Mouse (Mus musculus) frontal cortex, postnatal 36 days (tissue): ENCODE data around the gene Tmem106c.

Source experiments
- DNase-seq, 2 experiments: peaks; one replicate each; pipeline ENCODE4 v3.0.0; 2022; ENCODE audit warnings: low spot score in 2 of 2

The Tmem106c gene

DNA sequence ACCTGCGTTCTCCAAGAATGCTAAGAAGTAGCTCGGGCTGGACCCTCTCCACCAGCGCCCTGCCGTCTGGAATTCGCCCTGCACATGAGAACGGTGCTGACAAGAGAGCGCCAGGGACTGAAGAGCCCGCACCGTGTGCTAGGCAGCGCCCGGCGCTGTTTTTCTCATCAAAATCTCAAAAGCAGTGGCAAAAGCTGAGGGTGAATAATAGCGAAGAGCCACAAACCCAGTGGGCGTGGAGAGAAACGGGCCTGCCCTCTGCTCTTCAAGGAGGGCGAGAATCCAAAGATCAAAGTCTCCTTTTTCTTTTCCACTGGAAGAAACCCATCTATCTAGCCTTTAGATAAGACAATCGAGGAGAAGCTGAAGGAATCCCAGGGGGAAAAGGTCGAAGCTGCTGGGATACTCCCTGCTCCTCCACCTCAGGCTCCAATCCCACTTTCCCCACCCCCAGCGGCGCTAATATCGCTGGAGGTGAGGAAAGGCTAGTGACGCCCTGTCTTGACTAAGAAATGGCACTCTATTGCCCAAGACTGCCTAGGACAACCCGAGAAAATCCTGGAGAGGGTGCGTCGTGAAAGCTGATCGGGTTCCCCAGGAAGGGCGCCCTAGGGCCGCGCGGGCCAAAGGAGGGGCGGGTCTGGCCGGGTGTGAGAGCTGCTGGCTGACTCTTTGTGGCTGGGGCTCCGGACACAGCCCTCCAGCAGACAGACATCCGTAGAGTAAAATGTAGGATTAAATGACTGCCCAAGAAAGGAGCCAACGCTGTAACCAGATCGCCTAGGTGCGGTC lies 37.5 kb downstream of the Tmem106c start:
- no peak for DNase-seq

DNA sequence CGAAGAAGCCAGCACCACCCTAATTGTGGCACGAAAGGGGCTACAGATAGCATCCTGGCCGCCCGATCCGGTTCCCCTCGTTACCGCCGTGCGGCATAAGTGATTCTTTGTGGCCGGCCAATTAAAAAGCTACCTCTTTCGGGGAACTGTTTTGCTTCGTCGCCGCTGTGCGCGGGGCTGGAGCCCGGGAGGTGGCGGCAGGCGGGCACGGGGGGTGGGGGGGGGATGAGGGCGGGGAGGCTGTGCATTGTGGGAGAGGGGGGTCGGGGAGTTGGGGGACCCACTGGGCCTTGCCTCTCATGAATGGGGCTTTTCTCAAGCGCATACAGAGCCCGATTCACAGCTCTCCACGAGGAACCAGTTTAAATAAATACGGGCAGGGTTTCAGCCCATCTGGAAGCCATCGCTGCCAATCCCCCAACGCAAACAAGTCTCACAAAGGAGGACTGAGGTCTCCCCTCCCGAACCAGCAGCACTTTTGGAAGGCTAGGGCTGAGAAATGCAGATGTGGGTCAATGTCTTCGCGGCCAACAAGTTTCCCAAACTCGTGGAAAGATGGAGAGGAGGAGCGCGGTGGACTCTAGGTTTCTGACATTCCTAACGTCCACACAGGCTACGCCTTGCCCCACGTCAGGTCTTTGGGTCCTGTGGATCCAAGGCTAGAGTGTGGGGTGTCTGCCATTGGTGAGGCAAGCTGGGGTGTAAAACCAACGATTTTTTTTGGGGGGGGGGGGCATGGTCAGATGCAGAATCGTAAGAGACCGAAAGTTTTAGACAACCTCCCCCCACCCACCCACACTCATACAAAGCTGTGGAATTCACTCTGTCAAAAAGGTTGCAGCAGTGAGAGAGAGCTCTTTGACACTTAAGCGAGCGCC lies 38.4 kb downstream of the Tmem106c start:
- DNase-seq = peak in 1 of 2 experiments; percentile 12

DNA sequence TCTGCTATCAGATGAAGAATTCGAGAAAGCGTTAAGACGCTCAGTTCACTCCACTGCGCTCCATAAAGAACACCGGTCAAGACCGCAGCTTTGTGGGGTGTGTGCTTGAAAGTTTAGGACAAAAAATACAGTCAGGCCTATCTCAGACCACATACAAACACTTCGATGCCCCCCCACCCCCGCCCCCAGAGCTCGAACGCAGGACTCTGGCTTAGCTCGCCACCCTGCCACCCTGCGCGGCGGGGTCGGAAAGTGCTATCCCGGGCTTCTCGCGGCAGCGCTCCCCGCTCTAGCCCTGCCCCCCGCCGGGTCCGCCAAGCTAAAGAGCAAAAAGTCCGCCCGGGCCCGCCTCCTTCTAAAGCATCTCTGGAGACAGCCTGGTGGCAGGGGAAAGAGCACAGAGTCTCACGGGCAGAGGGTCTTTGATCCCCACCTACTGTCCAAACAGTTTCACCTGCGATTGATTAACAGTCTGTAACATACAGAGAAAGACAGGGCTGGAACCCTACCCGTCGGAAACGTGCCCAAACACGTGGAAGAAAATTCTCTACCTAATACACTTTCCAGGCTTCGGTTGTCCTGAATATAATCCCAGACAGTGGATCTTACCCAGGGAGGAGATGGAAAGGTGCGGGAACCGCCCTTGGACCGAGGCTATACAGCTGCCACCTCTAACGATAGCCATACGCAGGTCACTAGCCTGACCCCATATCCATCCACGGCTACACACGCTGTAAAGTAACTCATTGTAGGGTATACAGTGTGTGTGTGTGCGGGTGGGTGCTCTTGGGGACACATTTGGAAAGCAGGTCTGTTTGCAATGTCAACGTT lies 39.2 kb downstream of the Tmem106c start:
- no peak for DNase-seq

DNA sequence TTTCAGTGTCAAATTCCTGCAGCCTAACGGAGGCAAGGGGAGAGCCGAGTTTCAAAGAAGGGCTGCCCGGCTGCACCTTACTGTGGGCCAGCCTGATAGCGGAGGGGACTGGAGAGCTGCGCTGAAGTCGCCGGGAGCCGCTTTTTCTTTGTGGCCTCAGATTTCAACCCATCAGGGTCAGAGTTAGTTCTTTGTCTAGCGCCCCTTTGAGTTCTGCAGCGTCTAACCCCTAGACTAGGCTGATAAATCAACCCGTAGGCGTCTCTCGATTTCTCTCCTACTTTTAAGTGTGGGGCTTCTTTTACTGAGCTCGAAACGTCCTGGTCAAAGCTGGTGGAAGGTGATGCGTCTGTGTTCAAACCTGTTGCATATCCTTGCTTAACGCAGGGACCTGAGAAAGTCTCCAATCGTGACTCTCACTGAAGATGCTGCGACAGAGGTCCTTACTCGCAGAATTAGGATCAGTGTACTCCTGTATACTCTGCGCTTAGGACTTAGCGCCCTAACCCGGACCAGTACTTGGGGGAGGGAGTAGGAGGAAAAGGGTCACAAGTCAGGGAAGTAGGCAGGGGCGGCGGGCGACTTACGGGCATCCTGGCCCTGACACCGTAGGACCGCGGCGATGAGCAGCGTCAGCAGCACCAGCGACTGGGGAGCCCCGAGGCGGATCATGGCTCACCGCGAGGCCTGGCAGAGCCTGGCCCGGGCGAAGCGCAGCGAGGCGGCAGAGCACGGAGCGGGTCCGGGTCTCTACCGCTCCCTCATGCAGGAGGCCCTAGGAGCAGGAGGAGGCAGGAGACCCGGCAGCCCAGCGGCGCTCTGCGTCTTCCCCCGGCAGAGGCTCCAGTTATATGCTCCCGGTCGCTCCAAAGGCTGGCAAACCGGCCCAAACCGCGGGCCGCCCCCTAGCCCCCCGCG lies 40.1 kb downstream of the Tmem106c start, which contains the start of gene Col2a1:
Gene Col2a1, minus strand, starts transcription at position 874 of the 918 bp plus-strand sequence.
- no peak for DNase-seq

DNA sequence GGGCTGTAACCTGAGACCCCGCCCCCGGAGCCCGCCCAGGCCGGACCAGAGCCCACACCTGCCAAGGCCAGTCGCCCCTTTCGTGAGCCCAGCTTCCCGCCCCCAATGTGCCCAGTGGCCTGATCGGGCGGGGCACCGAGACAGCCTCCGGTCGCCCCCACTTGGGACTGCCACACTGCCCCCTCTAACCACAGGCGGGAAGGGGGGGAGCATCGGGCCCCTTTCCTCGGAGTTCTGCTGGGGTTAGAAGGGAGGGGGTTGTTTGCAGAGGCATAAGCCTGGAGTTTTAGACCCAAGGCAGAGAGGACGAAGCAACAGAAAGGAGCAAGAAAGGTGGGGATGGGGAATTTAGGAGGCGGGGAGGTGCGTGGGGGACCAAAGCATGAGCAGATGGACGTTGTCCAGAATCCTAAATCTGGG lies 40.8 kb downstream of the Tmem106c start:
- DNase-seq = no peak

DNA sequence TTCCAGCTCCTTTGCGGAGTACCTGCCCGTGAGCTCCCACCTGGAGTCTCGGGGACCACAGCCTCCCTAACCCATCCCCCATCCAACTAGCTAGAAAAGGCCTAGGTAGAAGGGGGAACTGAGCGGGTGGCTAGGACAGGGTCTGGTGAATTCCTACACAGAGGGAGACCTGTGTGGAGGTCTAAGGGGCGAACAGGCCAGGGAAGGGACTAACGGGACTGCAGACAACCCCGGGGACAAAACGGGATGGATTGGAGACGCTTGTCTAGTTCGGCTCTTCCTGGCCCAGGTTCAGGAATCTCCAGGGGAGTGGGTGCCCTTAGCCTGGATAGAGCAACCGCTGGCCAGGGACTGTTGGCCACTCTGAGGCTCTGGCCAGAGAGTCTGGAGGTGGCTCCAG lies 41.2 kb downstream of the Tmem106c start:
- no peak for DNase-seq

DNA sequence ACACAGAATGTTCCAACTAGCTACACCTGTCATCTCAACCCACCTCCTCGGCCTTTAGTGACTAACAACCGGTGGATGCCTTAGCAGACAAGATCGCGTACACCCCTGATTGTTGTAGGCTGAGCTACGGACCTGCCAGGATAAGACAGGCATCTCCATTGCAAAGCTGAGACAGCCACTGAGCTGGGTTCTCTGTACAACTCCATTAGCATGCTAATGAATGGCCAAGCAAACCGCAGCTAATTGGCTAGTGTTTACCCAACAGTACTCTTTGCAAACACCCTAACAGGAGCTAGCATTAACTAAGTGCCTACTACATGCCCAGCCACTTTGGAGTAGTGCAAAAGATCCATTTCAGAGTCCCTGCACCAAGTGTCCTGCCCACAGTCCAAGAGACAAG lies 48.8 kb downstream of the Tmem106c start:
- no peak for DNase-seq

DNA sequence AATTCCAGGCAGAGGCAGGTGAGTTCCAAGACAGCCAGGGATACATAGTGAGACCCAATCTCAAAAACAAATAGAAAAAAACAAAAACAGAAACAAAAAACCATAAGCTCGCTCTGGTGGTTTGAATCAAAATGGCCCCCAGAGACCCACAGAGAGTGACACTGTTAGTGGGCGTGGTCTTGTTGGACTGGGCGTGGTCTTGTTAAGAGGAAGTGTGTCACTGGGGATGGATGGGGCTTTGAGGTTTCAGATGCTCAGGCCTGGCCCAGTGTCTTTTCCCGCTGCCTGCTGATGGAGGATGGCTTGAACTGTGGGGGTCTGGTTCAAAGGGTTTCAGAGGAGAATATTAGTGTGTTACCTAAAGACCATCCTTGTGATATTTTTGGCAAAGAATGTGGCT lies 53.9 kb downstream of the Tmem106c start:
- DNase-seq = no peak

DNA sequence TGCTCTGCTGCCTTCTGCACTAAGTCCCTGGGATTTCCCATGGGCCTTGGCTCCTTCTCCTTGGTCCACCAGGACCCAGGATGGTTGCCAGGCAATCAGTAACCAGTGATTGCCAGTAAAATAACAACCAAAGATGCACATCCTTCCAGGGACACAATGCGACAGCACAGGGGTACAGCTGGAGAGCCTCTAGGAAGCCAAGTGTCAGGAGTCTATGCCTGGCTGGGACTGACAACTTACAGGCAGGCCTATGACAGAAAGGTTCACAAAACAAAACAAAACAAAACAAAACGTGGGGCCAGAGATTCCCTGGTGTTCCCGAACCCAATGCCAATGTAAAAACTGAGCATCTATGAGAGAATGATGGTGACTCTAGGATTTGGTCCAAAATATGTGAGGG lies 55.0 kb downstream of the Tmem106c start:
- no peak for DNase-seq
